Mouse (Mus musculus) cerebellum, adult 2 months (tissue): Measurements from ENCODE around the gene Sord.

Experiments
- CTCF ChIP-seq: fragments of 200-500 bp; IDR thresholded peaks from 2 replicates; pipeline ENCODE4 v1.5.1; 2011; ENCODE audit warnings: low read depth, mild to moderate bottlenecking, control low read depth, low read length, moderate library complexity, borderline replicate concordance; ENCODE audit not compliant: insufficient read depth
- POLR2A ChIP-seq: fragments of 200-500 bp; IDR thresholded peaks from 2 replicates; pipeline ENCODE4 v1.6.1; 2011; ENCODE audit warnings: low read length, control low read depth, borderline replicate concordance; ENCODE audit not compliant: insufficient read depth

DNA sequence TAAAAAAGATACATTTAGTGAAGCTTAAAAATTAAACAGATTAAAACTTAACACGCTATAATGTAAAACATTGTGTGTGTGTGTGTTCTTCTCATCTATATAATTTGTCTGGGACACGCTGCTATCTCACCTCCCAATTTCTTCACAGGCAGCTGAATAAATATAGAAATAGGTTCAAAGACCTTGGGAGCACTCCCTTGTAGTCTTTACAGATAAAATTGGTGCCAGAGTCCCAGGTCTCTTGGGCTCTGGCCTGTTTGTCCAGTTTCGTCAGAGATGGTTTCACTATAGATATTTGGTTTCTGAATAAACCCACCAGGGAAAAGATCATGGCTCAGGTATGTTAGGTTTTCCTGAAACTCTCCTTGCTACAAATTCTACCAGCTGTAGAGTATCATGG, 44.2 kb downstream of the Sord start:
- TF ChIP-seq CTCF (no peak), POLR2A (no peak)
